Mouse (Mus musculus) lung, postnatal 0 days (tissue): ENCODE results near the gene Setd2.

ENCODE experiments used
- CTCF ChIP-seq: IDR thresholded peaks from 2 replicates; pipeline ENCODE4 v1.5.1; 2016; ENCODE audit warnings: antibody characterized with exemption, mild to moderate bottlenecking
- EP300 ChIP-seq: IDR thresholded peaks from 2 replicates; pipeline ENCODE4 v1.6.1; 2016; ENCODE audit warnings: antibody characterized with exemption, mild to moderate bottlenecking, control low read depth

GRCm38 (mm10) chr9:110653655-110654461, 121.5 kb downstream of the Setd2 start, which contains the start of gene Nbeal2:
- TF ChIP-seq EP300 (peak; percentile 23; the same call in 1 of the 2 replicates), CTCF (peak; percentile 39)
